Mouse (Mus musculus): ENCODE data around the gene Kcmf1. TPM values are rescaled to one million over a fixed set of nuclear protein-coding genes. Genes with fewer than 3 reads are reported as not detected.
A peak's percentile ranks its signal among the peaks of the same experiment; 100 is the strongest.

The Kcmf1 gene
- polyA plus RNA-seq, 1 experiment from 2014 or later, result 52.0 TPM

GRCm38 (mm10) chr6:72914087-72914749 is 14.4 kb upstream of the Kcmf1 start:
- Histone ChIP-seq H3K4me3 (ENCODE audit: low read depth, low read length) (no peak overlapping the region), H3K36me3 (ENCODE audit: control insufficient read depth, insufficient read depth, low read length) (no peaks in the 10 kb centered on the region), H3K9me3 (ENCODE audit: control insufficient read depth, low read length) (no peaks in the 10 kb centered on the region), H3K4me2 (ENCODE audit: low read depth, severe bottlenecking) (no peak overlapping the region), H3K9ac (ENCODE audit: low read length) (no peak overlapping the region), H3K27ac (replicated peaks; ENCODE audit: low read depth, low read length) (no peak overlapping the region), H3K27me3 (ENCODE audit: control insufficient read depth, insufficient read depth, low read length) (no peaks in the 10 kb centered on the region), H3K4me1 (ENCODE audit: control insufficient read depth, insufficient read depth, low read length) (no peaks in the 10 kb centered on the region)
- WGBS, result 85% methylated on average over 6 of the region's 6 CpGs
- no peak for ATAC-seq (ENCODE audit: insufficient number of reproducible peaks, low FRiP score, low TSS enrichment, low read depth)
- DNase-seq (ENCODE audit: low spot score), result no peak

GRCm38 (mm10) chr6:72911261-72911660 is 11.5 kb upstream of the Kcmf1 start:
- no peak overlapping the region for H3K4me2 ChIP-seq (ENCODE audit: low read depth, severe bottlenecking)
- DNase-seq (ENCODE audit: low spot score) (no peak), ATAC-seq (ENCODE audit: insufficient number of reproducible peaks, low FRiP score, low TSS enrichment, low read depth) (no peak)
- no peak overlapping the region for H3K4me3 ChIP-seq (ENCODE audit: low read depth, low read length)
- no peak overlapping the region for H3K9ac ChIP-seq (ENCODE audit: low read length)
- H3K27ac ChIP-seq (replicated peaks; ENCODE audit: low read depth, low read length), result no peak overlapping the region
- no peaks in the 10 kb centered on the region for H3K27me3 ChIP-seq (ENCODE audit: control insufficient read depth, insufficient read depth, low read length)
- H3K9me3 ChIP-seq (ENCODE audit: control insufficient read depth, low read length), result no peaks in the 10 kb centered on the region
- H3K4me1 ChIP-seq (ENCODE audit: control insufficient read depth, insufficient read depth, low read length), result no peaks in the 10 kb centered on the region
- 61% methylated on average over 4 of the region's 4 CpGs for WGBS
- no peaks in the 10 kb centered on the region for H3K36me3 ChIP-seq (ENCODE audit: control insufficient read depth, insufficient read depth, low read length)

GRCm38 (mm10) chr6:72902254-72902990 is 2.6 kb upstream of the Kcmf1 start:
- WGBS, result 87% methylated on average over 6 of the region's 6 CpGs
- no peak overlapping the region for H3K4me3 ChIP-seq (ENCODE audit: low read depth, low read length)
- H3K4me2 ChIP-seq (ENCODE audit: low read depth, severe bottlenecking), result no peak overlapping the region
- no peaks in the 10 kb centered on the region for H3K36me3 ChIP-seq (ENCODE audit: control insufficient read depth, insufficient read depth, low read length)
- H3K27me3 ChIP-seq (ENCODE audit: control insufficient read depth, insufficient read depth, low read length), result no peaks in the 10 kb centered on the region
- no peaks in the 10 kb centered on the region for H3K9me3 ChIP-seq (ENCODE audit: control insufficient read depth, low read length)
- ATAC-seq (ENCODE audit: insufficient number of reproducible peaks, low FRiP score, low TSS enrichment, low read depth) (no peak), DNase-seq (ENCODE audit: low spot score) (no peak)
- H3K27ac ChIP-seq (replicated peaks; ENCODE audit: low read depth, low read length), result no peak overlapping the region
- no peak overlapping the region for H3K9ac ChIP-seq (ENCODE audit: low read length)
- peaks cover 10% of the 10 kb centered on the region; the same call in 1 of the 2 replicates for H3K4me1 ChIP-seq (ENCODE audit: control insufficient read depth, insufficient read depth, low read length)

GRCm38 (mm10) chr6:72900952-72901351 is 1.2 kb upstream of the Kcmf1 start:
- Histone ChIP-seq H3K27ac (replicated peaks; ENCODE audit: low read depth, low read length) (no peak overlapping the region), H3K9ac (ENCODE audit: low read length) (peak overlapping the region; percentile 100), H3K4me1 (ENCODE audit: control insufficient read depth, insufficient read depth, low read length) (peaks cover 15% of the 10 kb centered on the region; the same call in 1 of the 2 replicates), H3K36me3 (ENCODE audit: control insufficient read depth, insufficient read depth, low read length) (0 out of 2 replicates have a peak, but pooled peaks cover 2% of the 10 kb centered on the region), H3K27me3 (ENCODE audit: control insufficient read depth, insufficient read depth, low read length) (no peaks in the 10 kb centered on the region), H3K4me3 (ENCODE audit: low read depth, low read length) (peak overlapping the region; percentile 89), H3K4me2 (ENCODE audit: low read depth, severe bottlenecking) (peak overlapping the region; percentile 65), H3K9me3 (ENCODE audit: control insufficient read depth, low read length) (no peaks in the 10 kb centered on the region)
- WGBS, result 68% methylated on average over 7 of the region's 7 CpGs
- ATAC-seq (ENCODE audit: insufficient number of reproducible peaks, low FRiP score, low TSS enrichment, low read depth), result no peak
- no peak for DNase-seq (ENCODE audit: low spot score)

GRCm38 (mm10) chr6:72899201-72899780 is 488 bp downstream of the Kcmf1 start:
- DNase-seq (ENCODE audit: low spot score), result no peak

GRCm38 (mm10) chr6:72898244-72899200 is 1.3 kb downstream of the Kcmf1 start:
- peak overlapping the region; percentile 100 for H3K9ac ChIP-seq (ENCODE audit: low read length)
- H3K4me1 ChIP-seq (ENCODE audit: control insufficient read depth, insufficient read depth, low read length), result peaks cover 17% of the 10 kb centered on the region; the same call in 1 of the 2 replicates
- H3K27ac ChIP-seq (replicated peaks; ENCODE audit: low read depth, low read length), result peak overlapping the region; percentile 99
- peak overlapping the region; percentile 89 for H3K4me3 ChIP-seq (ENCODE audit: low read depth, low read length)
- H3K36me3 ChIP-seq (ENCODE audit: control insufficient read depth, insufficient read depth, low read length), result peaks cover 5% of the 10 kb centered on the region; the same call in 1 of the 2 replicates
- no peaks in the 10 kb centered on the region for H3K27me3 ChIP-seq (ENCODE audit: control insufficient read depth, insufficient read depth, low read length)
- DNase-seq (ENCODE audit: low spot score), result peak; percentile 78
- ATAC-seq (ENCODE audit: insufficient number of reproducible peaks, low FRiP score, low TSS enrichment, low read depth), result peak; percentile 44; the same call in 1 of the 2 replicates
- H3K4me2 ChIP-seq (ENCODE audit: low read depth, severe bottlenecking), result peak overlapping the region; percentile 54
- WGBS, result under 1% methylated on average over 60 of the region's 71 CpGs
- no peaks in the 10 kb centered on the region for H3K9me3 ChIP-seq (ENCODE audit: control insufficient read depth, low read length)

More at GRCm38 (mm10) chr6:72899201-72899780, 488 bp downstream of the Kcmf1 start:
- Histone ChIP-seq H3K9ac (ENCODE audit: low read length) (peak overlapping the region; percentile 100), H3K4me2 (ENCODE audit: low read depth, severe bottlenecking) (peak overlapping the region; percentile 54; the same call in 1 of the 2 replicates), H3K4me1 (ENCODE audit: control insufficient read depth, insufficient read depth, low read length) (peaks cover 17% of the 10 kb centered on the region; the same call in 1 of the 2 replicates), H3K27ac (replicated peaks; ENCODE audit: low read depth, low read length) (peak overlapping the region; percentile 99), H3K36me3 (ENCODE audit: control insufficient read depth, insufficient read depth, low read length) (peaks cover 5% of the 10 kb centered on the region; the same call in 1 of the 2 replicates), H3K27me3 (ENCODE audit: control insufficient read depth, insufficient read depth, low read length) (no peaks in the 10 kb centered on the region), H3K9me3 (ENCODE audit: control insufficient read depth, low read length) (no peaks in the 10 kb centered on the region), H3K4me3 (ENCODE audit: low read depth, low read length) (peak overlapping the region; percentile 89)
- ATAC-seq (ENCODE audit: insufficient number of reproducible peaks, low FRiP score, low TSS enrichment, low read depth), result peak; percentile 52
- WGBS, result under 1% methylated on average over 41 of the region's 85 CpGs

- Histone ChIP-seq H3K27ac (replicated peaks; ENCODE audit: low read depth, low read length) (no peak overlapping the region), H3K4me1 (ENCODE audit: control insufficient read depth, insufficient read depth, low read length) (peaks cover 13% of the 10 kb centered on the region; the same call in 1 of the 2 replicates), H3K27me3 (ENCODE audit: control insufficient read depth, insufficient read depth, low read length) (no peaks in the 10 kb centered on the region), H3K36me3 (ENCODE audit: control insufficient read depth, insufficient read depth, low read length) (peaks cover 5% of the 10 kb centered on the region; the same call in 1 of the 2 replicates), H3K4me3 (ENCODE audit: low read depth, low read length) (no peak overlapping the region), H3K9me3 (ENCODE audit: control insufficient read depth, low read length) (no peaks in the 10 kb centered on the region), H3K9ac (ENCODE audit: low read length) (no peak overlapping the region), H3K4me2 (ENCODE audit: low read depth, severe bottlenecking) (no peak overlapping the region)
- no peak for ATAC-seq (ENCODE audit: insufficient number of reproducible peaks, low FRiP score, low TSS enrichment, low read depth)
- 87% methylated on average over 3 of the region's 3 CpGs for WGBS
- DNase-seq (ENCODE audit: low spot score), result no peak
These were observed 4.8 kb downstream of the Kcmf1 start for GRCm38 (mm10) chr6:72895000-72895399.

All from limb, embryonic 11.5 days (tissue).